Comparison of ENCODE assay signal across 8 mouse cellular contexts in genomic region chr1:166154162-166155112, GRCm38 (mm10). TPM values are rescaled to one million over a fixed set of nuclear protein-coding genes. Genes with fewer than 3 reads are reported as not detected.
DNase-seq lines count a peak whose midpoint lies in the region; ATAC-seq lines count a peak whose summit lies in the region.

No protein-coding gene starts in this region.

- H3K27ac ChIP-seq in intestine, embryonic 15.5 days, result no peak overlapping the region
- H3K27ac ChIP-seq in limb, embryonic 10.5 days, result no peak overlapping the region
- no peak overlapping the region for H3K27ac ChIP-seq in midbrain, embryonic 12.5 days (replicated peaks)

- peak; percentile 63 for DNase-seq in layer of hippocampus, adult 11-12 months (ENCODE audit: low spot score)
- DNase-seq in layer of hippocampus, adult 9-10 months (ENCODE audit: low spot score), result no peak
- DNase-seq in embryo, embryonic 11 days, result peak; percentile 84
- DNase-seq in gastrocnemius, postnatal 36 days, result peak; percentile 52 to 59
- DNase-seq in limb, embryonic 10.5 days (ENCODE audit: low spot score), result peak; percentile 86
- DNase-seq in skeletal muscle tissue, adult 2 months (ENCODE audit: low read depth, low spot score), result peak; percentile 63

- no peaks in the 10 kb centered on the region for H3K9me3 ChIP-seq in intestine, embryonic 15.5 days
- H3K9me3 ChIP-seq in limb, embryonic 10.5 days (replicated peaks), result no peaks in the 10 kb centered on the region
- H3K9me3 ChIP-seq in midbrain, embryonic 12.5 days, result no peaks in the 10 kb centered on the region

- peaks cover 9% of the 10 kb centered on the region for H3K27me3 ChIP-seq in intestine, embryonic 15.5 days (replicated peaks)
- peaks cover 24% of the 10 kb centered on the region for H3K27me3 ChIP-seq in limb, embryonic 10.5 days (ENCODE audit: low read depth, poor library complexity, severe bottlenecking)
- peaks cover 43% of the 10 kb centered on the region for H3K27me3 ChIP-seq in midbrain, embryonic 12.5 days

- peak; percentile 78 for ATAC-seq in intestine, embryonic 15.5 days
- ATAC-seq in midbrain, embryonic 12.5 days (ENCODE audit: low FRiP score, low read depth), result peak; percentile 39; the same call in 1 of the 2 replicates

- H3K4me1 ChIP-seq in intestine, embryonic 15.5 days (replicated peaks), result peaks cover 8% of the 10 kb centered on the region
- H3K4me1 ChIP-seq in limb, embryonic 10.5 days, result peaks cover 23% of the 10 kb centered on the region
- peaks cover 7% of the 10 kb centered on the region; the same call in 1 of the 2 replicates for H3K4me1 ChIP-seq in midbrain, embryonic 12.5 days

- H3K4me2 ChIP-seq in intestine, embryonic 15.5 days (replicated peaks), result peak overlapping the region; percentile 49
- peak overlapping the region; percentile 40 for H3K4me2 ChIP-seq in midbrain, embryonic 12.5 days (replicated peaks)

- 0 out of 2 replicates have a peak overlapping the region, but pooled peaks have one; percentile 9 for H3K4me3 ChIP-seq in intestine, embryonic 15.5 days (replicated peaks)
- peak overlapping the region; percentile 29 for H3K4me3 ChIP-seq in limb, embryonic 10.5 days
- H3K4me3 ChIP-seq in midbrain, embryonic 12.5 days, result no peak overlapping the region

- 11% methylated on average over 29 of the region's 29 CpGs for WGBS in intestine, embryonic 15.5 days
- WGBS in limb, embryonic 10.5 days, result 8% methylated on average over 29 of the region's 29 CpGs
- WGBS in midbrain, embryonic 12.5 days, result 24% methylated on average over 29 of the region's 29 CpGs

- no peaks in the 10 kb centered on the region for H3K36me3 ChIP-seq in intestine, embryonic 15.5 days
- no peaks in the 10 kb centered on the region for H3K36me3 ChIP-seq in limb, embryonic 10.5 days
- H3K36me3 ChIP-seq in midbrain, embryonic 12.5 days, result no peaks in the 10 kb centered on the region

- H3K9ac ChIP-seq in intestine, embryonic 15.5 days, result no peak overlapping the region
- H3K9ac ChIP-seq in midbrain, embryonic 12.5 days (replicated peaks), result no peak overlapping the region

- intact Hi-C loops in gastrocnemius, postnatal 36 days (cut with DNase I), result loop anchor here (2.0 to 10.0 kb wide), 5 partner anchors 52 to 372 kb away; no protein-coding TSS in a partner anchor

RNA-seq across cellular contexts. Expression of gene Gpa33, which starts 24.4 kb away (rescaled TPM):
- not detected for total RNA-seq in gastrocnemius, postnatal 36 days (2021)
- polyA plus RNA-seq in intestine, embryonic 15.5 days (2015; fragmentation: Nextera tagmentation; extraction: Ambion mirVana), result 59.8 and 60.2 TPM in 2 replicates
- polyA plus RNA-seq in limb, embryonic 10.5 days (2016; fragmentation: Nextera tagmentation; extraction: Ambion mirVana), result 0.18 and 0.19 TPM in 2 replicates
- 0.10 and 0.29 TPM in 2 replicates for polyA plus RNA-seq in midbrain, embryonic 12.5 days (2016; fragmentation: Nextera tagmentation; extraction: Ambion mirVana)

RNA-seq across cellular contexts. Expression of gene Dusp27, which starts 26.7 kb away (rescaled TPM):
- 10 to 100 TPM; 70.6 to 92.3 TPM for total RNA-seq in gastrocnemius, postnatal 36 days (2021)
- polyA plus RNA-seq in intestine, embryonic 15.5 days (2015; fragmentation: Nextera tagmentation; extraction: Ambion mirVana), result 1.8 TPM in 2 replicates
- polyA plus RNA-seq in limb, embryonic 10.5 days (2016; fragmentation: Nextera tagmentation; extraction: Ambion mirVana), result 1.8 and 2.4 TPM in 2 replicates
- 3.0 TPM in 2 replicates for polyA plus RNA-seq in midbrain, embryonic 12.5 days (2016; fragmentation: Nextera tagmentation; extraction: Ambion mirVana)

Comparison
In these comparisons a context has a peak if more than half of its experiments do, and no peak if none do; other contexts are left out.
1. RNA of gene Gpa33, which starts 24.4 kb away (polyA plus RNA-seq): 59.8 to 60.2 TPM in intestine, embryonic 15.5 days; 0.10 to 0.29 TPM in midbrain, embryonic 12.5 days and 0.18 to 0.19 TPM in limb, embryonic 10.5 days; every median in the first group is over 10 times any median in the second.